Mouse (Mus musculus) heart, embryonic 14.5 days (tissue): ENCODE measurements around the gene Iqcn. TPM values are rescaled to one million over a fixed set of nuclear protein-coding genes. Genes with fewer than 3 reads are reported as not detected.

Experiments used
- ATAC-seq: fragments of 200-750 bp; cut with Nextera tagmentation; 2 replicates; pipeline ENCODE4 v1.8.0; 2017; ENCODE audit warnings: low read depth, moderate TSS enrichment; ENCODE audit not compliant: insufficient number of reproducible peaks, insufficient read depth, low FRiP score
- H3K27ac ChIP-seq, 2 experiments: fragments of 200-500 bp in 1 of 2; fragments of 300-500 bp in 1 of 2; sonication (generic) in 1 of 2; replicated peaks in 1 of 2; 2 replicates each; pipeline ENCODE4 v1.5.1; 2012 to 2014; ENCODE audit warnings: low read depth in 2 of 2, low read length in 2 of 2, control low read depth in 1 of 2, mild to moderate bottlenecking in 1 of 2, mixed read lengths in 1 of 2; ENCODE audit not compliant: control insufficient read depth in 1 of 2, insufficient read depth in 1 of 2
- H3K27me3 ChIP-seq: fragments of 300-500 bp; sonication (generic); 2 replicates; pipeline ENCODE4 v1.6.1; 2014; ENCODE audit warnings: mild to moderate bottlenecking, low read length, control low read depth; ENCODE audit not compliant: control insufficient read depth, insufficient read depth
- H3K36me3 ChIP-seq: fragments of 300-500 bp; sonication (generic); 2 replicates; pipeline ENCODE4 v1.6.1; 2014; ENCODE audit warnings: mild to moderate bottlenecking, control low read depth, low read length, mixed read lengths; ENCODE audit not compliant: control insufficient read depth, insufficient read depth
- H3K4me1 ChIP-seq, 2 experiments: fragments of 200-500 bp in 1 of 2; fragments of 300-500 bp in 1 of 2; sonication (generic) in 1 of 2; 2 replicates each; pipeline ENCODE4 v1.6.1; 2012 to 2014; ENCODE audit warnings: low read length in 2 of 2, control low read depth in 1 of 2, mixed read lengths in 1 of 2; ENCODE audit not compliant: control insufficient read depth in 2 of 2, insufficient read depth in 2 of 2
- H3K4me2 ChIP-seq: fragments of 300-500 bp; sonication (generic); 2 replicates; pipeline ENCODE4 v1.6.1; 2014; ENCODE audit warnings: mild to moderate bottlenecking, low read length
- H3K4me3 ChIP-seq, 2 experiments: fragments of 200-500 bp in 1 of 2; fragments of 300-500 bp in 1 of 2; sonication (generic) in 1 of 2; 2 replicates each; pipeline ENCODE4 v1.5.1; 2012 to 2014; ENCODE audit warnings: low read length in 2 of 2, mild to moderate bottlenecking in 2 of 2, control low read depth in 1 of 2, low read depth in 1 of 2, moderate library complexity in 1 of 2; ENCODE audit not compliant: control insufficient read depth in 1 of 2, insufficient read depth in 1 of 2
- H3K9ac ChIP-seq: fragments of 300-500 bp; sonication (generic); 2 replicates; pipeline ENCODE4 v1.6.1; 2014; ENCODE audit warnings: mild to moderate bottlenecking, low read length
- H3K9me3 ChIP-seq: fragments of 300-500 bp; sonication (generic); 2 replicates; pipeline ENCODE4 v1.6.1; 2016; ENCODE audit warnings: low read length, control low read depth; ENCODE audit not compliant: control insufficient read depth
- WGBS: fragments of 180-500 bp; shearing (Covaris S2); extraction: QIAGEN DNeasy Blood & Tissue Kit; methylation state at CpG from one replicate; pipeline ENCODE4 v1.1.7; 2014; 5-methylcytosine and 5-hydroxymethylcytosine counted together
- polyA plus RNA-seq: library from polyadenylated mRNA; unstranded; fragments of >200 nt; fragmentation: Nextera tagmentation; extraction: Ambion mirVana; gene quantifications from 2 replicates; pipeline ENCODE4 v1.2.1, GENCODE M21; 2014

Gene Iqcn
- polyA plus RNA-seq, 1 experiment from 2014 or later: not detected

GRCm38 (mm10) chr8:70758616-70759561 lies 55.6 kb downstream of the Iqcn start:
- Histone ChIP-seq H3K27ac (no peak overlapping the region), H3K4me1 (peaks cover 9 to 30% of the 10 kb centered on the region in 2 experiments), H3K4me3 (no peak overlapping the region), H3K9me3 (no peaks in the 10 kb centered on the region), H3K4me2 (no peak overlapping the region), H3K9ac (peak overlapping the region; percentile 93; the same call in 1 of the 2 replicates), H3K27me3 (no peaks in the 10 kb centered on the region), H3K36me3 (peaks cover 29% of the 10 kb centered on the region)
- WGBS: 64% methylated on average over 19 of the region's 19 CpGs
- no peak for ATAC-seq

- no peak; the same call in 1 of the 2 replicates for ATAC-seq
These were observed 57.1 kb downstream of the Iqcn start for GRCm38 (mm10) chr8:70760350-70760749.

GRCm38 (mm10) chr8:70760775-70761406 lies 57.6 kb downstream of the Iqcn start, which contains the start of gene Mpv17l2:
Gene Mpv17l2 (minus strand): TSS chr8:70760946.
- peak; percentile 95 for ATAC-seq
- Histone ChIP-seq H3K4me3 (peak within 1 kb of the TSS; percentile 63 to 80), H3K27me3 (no peaks in the 10 kb centered on the region), H3K9ac (peak within 1 kb of the TSS; percentile 93), H3K4me1 (peaks cover 8 to 23% of the 10 kb centered on the region in 2 experiments), H3K9me3 (no peaks in the 10 kb centered on the region), H3K4me2 (peak within 1 kb of the TSS; percentile 99), H3K36me3 (peaks cover 28% of the 10 kb centered on the region), H3K27ac (peak within 1 kb of the TSS; percentile 78 to 85)
- under 1% methylated on average over 55 of the region's 55 CpGs for WGBS

More at GRCm38 (mm10) chr8:70760350-70760749, 57.1 kb downstream of the Iqcn start:
- no peaks in the 10 kb centered on the region for H3K9me3 ChIP-seq
- H3K36me3 ChIP-seq: peaks cover 29% of the 10 kb centered on the region
- peak overlapping the region; percentile 93 for H3K9ac ChIP-seq
- peak overlapping the region; percentile 63 to 80 for H3K4me3 ChIP-seq
- peak overlapping the region; percentile 12 to 66; a peak in 3 of 4 replicates for H3K27ac ChIP-seq
- peaks cover 5 to 21% of the 10 kb centered on the region in 2 experiments for H3K4me1 ChIP-seq
- 2% methylated on average over 22 of the region's 22 CpGs for WGBS
- H3K4me2 ChIP-seq: peak overlapping the region; percentile 99
- H3K27me3 ChIP-seq: no peaks in the 10 kb centered on the region

GRCm38 (mm10) chr8:70762118-70762517 lies 58.9 kb downstream of the Iqcn start:
- no peak overlapping the region for H3K9ac ChIP-seq
- H3K4me2 ChIP-seq: no peak overlapping the region
- ATAC-seq: no peak
- H3K36me3 ChIP-seq: peaks cover 16% of the 10 kb centered on the region
- H3K27ac ChIP-seq: no peak overlapping the region
- H3K27me3 ChIP-seq: no peaks in the 10 kb centered on the region
- no peaks in the 10 kb centered on the region for H3K9me3 ChIP-seq
- 79% methylated on average over 1 of the region's 1 CpGs for WGBS
- peaks cover 16 to 35% of the 10 kb centered on the region in 2 experiments for H3K4me1 ChIP-seq
- no peak overlapping the region for H3K4me3 ChIP-seq

- WGBS: 7% methylated on average over 3 of the region's 3 CpGs
- no peaks in the 10 kb centered on the region for H3K27me3 ChIP-seq
- H3K27ac ChIP-seq: no peak overlapping the region
- H3K4me2 ChIP-seq: no peak overlapping the region
- no peak overlapping the region for H3K9ac ChIP-seq
- H3K9me3 ChIP-seq: no peaks in the 10 kb centered on the region
- no peak overlapping the region for H3K4me3 ChIP-seq
- H3K36me3 ChIP-seq: peaks cover 10% of the 10 kb centered on the region
- peaks cover 16 to 35% of the 10 kb centered on the region in 2 experiments for H3K4me1 ChIP-seq
- ATAC-seq: no peak
These were observed 60.1 kb downstream of the Iqcn start for GRCm38 (mm10) chr8:70763354-70763753.

- no peak for ATAC-seq
- Histone ChIP-seq H3K9me3 (no peaks in the 10 kb centered on the region), H3K9ac (no peak overlapping the region), H3K4me2 (no peak overlapping the region), H3K27me3 (no peaks in the 10 kb centered on the region), H3K36me3 (peaks cover 14% of the 10 kb centered on the region), H3K4me1 (peaks cover 16 to 32% of the 10 kb centered on the region in 2 experiments), H3K4me3 (no peak overlapping the region), H3K27ac (no peak overlapping the region)
- 50% methylated on average over 8 of the region's 8 CpGs for WGBS
These were observed 60.8 kb downstream of the Iqcn start for GRCm38 (mm10) chr8:70764026-70764425.

GRCm38 (mm10) chr8:70764676-70765075 lies 61.4 kb downstream of the Iqcn start:
- ATAC-seq: no peak
- Histone ChIP-seq H3K4me1 (peaks cover 16 to 25% of the 10 kb centered on the region in 2 experiments), H3K36me3 (peaks cover 17% of the 10 kb centered on the region), H3K9me3 (no peaks in the 10 kb centered on the region), H3K9ac (no peak overlapping the region), H3K4me2 (no peak overlapping the region), H3K27me3 (no peaks in the 10 kb centered on the region), H3K4me3 (no peak overlapping the region), H3K27ac (no peak overlapping the region)
- WGBS: 95% methylated on average over 13 of the region's 13 CpGs
